Mouse (Mus musculus) lung, embryonic 15.5 days (tissue): ENCODE measurements around the gene Rab7. TPM values are rescaled to one million over a fixed set of nuclear protein-coding genes. Genes with fewer than 3 reads are reported as not detected.

Experiments
- ATAC-seq: fragments of 200-750 bp; cut with Nextera tagmentation; 2 replicates; pipeline ENCODE4 v1.8.0; 2017; ENCODE audit warnings: moderate number of reproducible peaks, borderline replicate concordance; ENCODE audit not compliant: low FRiP score, low TSS enrichment; ENCODE audit errors: extremely low read depth
- H3K27ac ChIP-seq: fragments of 300-500 bp; sonication (generic); 2 replicates; pipeline ENCODE4 v1.5.1; 2015; ENCODE audit warnings: moderate library complexity, mild to moderate bottlenecking, inconsistent platforms
- H3K27me3 ChIP-seq: fragments of 300-500 bp; sonication (generic); 2 replicates; pipeline ENCODE4 v1.6.1; 2015; ENCODE audit warnings: inconsistent platforms
- H3K36me3 ChIP-seq: fragments of 300-500 bp; sonication (generic); 2 replicates; pipeline ENCODE4 v1.6.1; 2015; ENCODE audit warnings: inconsistent platforms
- H3K4me1 ChIP-seq: fragments of 300-500 bp; sonication (generic); 2 replicates; pipeline ENCODE4 v1.6.1; 2015; ENCODE audit warnings: inconsistent platforms
- H3K4me2 ChIP-seq: fragments of 300-500 bp; sonication (generic); 2 replicates; pipeline ENCODE4 v1.6.1; 2015; ENCODE audit warnings: inconsistent platforms, mild to moderate bottlenecking, moderate library complexity
- H3K4me3 ChIP-seq: fragments of 300-500 bp; sonication (generic); 2 replicates; pipeline ENCODE4 v1.5.1; 2015; ENCODE audit warnings: mild to moderate bottlenecking, inconsistent platforms
- H3K9ac ChIP-seq: fragments of 300-500 bp; sonication (generic); 2 replicates; pipeline ENCODE4 v1.6.1; 2015; ENCODE audit warnings: inconsistent platforms
- H3K9me3 ChIP-seq: fragments of 300-500 bp; sonication (generic); 2 replicates; pipeline ENCODE4 v1.6.1; 2016; ENCODE audit warnings: inconsistent platforms
- WGBS: fragments of 180-500 bp; shearing (Covaris S2); methylation state at CpG from one replicate; pipeline ENCODE4 v1.1.7; 2015; 5-methylcytosine and 5-hydroxymethylcytosine counted together
- polyA plus RNA-seq: library from polyadenylated mRNA; unstranded; fragments of >200 nt; fragmentation: Nextera tagmentation; extraction: Ambion mirVana; gene quantifications from 2 replicates; pipeline ENCODE4 v1.2.1, GENCODE M21; 2015

Gene Rab7
- polyA plus RNA-seq = 197 and 206 TPM in 2 replicates

GRCm38 (mm10) chr6:88044577-88045405 is at the start of gene Rab7:
Rab7 (minus strand) TSS chr6:88045270.
- ATAC-seq = peak; percentile 98
- H3K4me2 ChIP-seq = peak within 1 kb of the TSS; percentile 84
- peaks cover 28% of the 10 kb centered on the region for H3K4me1 ChIP-seq
- H3K9ac ChIP-seq = peak within 1 kb of the TSS; percentile 98
- no peaks in the 10 kb centered on the region for H3K36me3 ChIP-seq
- peak within 1 kb of the TSS; percentile 95 for H3K4me3 ChIP-seq
- no peaks in the 10 kb centered on the region for H3K27me3 ChIP-seq
- under 1% methylated on average over 73 of the region's 82 CpGs for WGBS
- no peaks in the 10 kb centered on the region for H3K9me3 ChIP-seq
- H3K27ac ChIP-seq = peak within 1 kb of the TSS; percentile 84

GRCm38 (mm10) chr6:88088971-88089370 is 43.9 kb upstream of the Rab7 start:
- H3K4me1 ChIP-seq = peaks cover 14% of the 10 kb centered on the region
- H3K27ac ChIP-seq = no peak overlapping the region
- no peaks in the 10 kb centered on the region for H3K9me3 ChIP-seq
- H3K9ac ChIP-seq = no peak overlapping the region
- no peak for ATAC-seq
- H3K4me3 ChIP-seq = no peak overlapping the region
- no peak overlapping the region for H3K4me2 ChIP-seq
- H3K36me3 ChIP-seq = peaks cover 48% of the 10 kb centered on the region
- H3K27me3 ChIP-seq = no peaks in the 10 kb centered on the region
- WGBS = 57% methylated on average over 1 of the region's 1 CpGs

- Histone ChIP-seq H3K9me3 (no peaks in the 10 kb centered on the region), H3K27me3 (no peaks in the 10 kb centered on the region), H3K9ac (peak within 1 kb of the TSS; percentile 98), H3K36me3 (peaks cover 8% of the 10 kb centered on the region), H3K4me2 (peak within 1 kb of the TSS; percentile 83), H3K27ac (peak within 1 kb of the TSS; percentile 85), H3K4me1 (peaks cover 16% of the 10 kb centered on the region), H3K4me3 (peak within 1 kb of the TSS; percentile 100)
- WGBS = under 1% methylated on average over 71 of the region's 71 CpGs
- ATAC-seq = peak; percentile 96
Measured at GRCm38 (mm10) chr6:88084278-88085151, 39.4 kb upstream of the Rab7 start, which contains the start of gene Rpn1. Rpn1 (plus strand) TSS chr6:88084482.

- no peak overlapping the region for H3K9ac ChIP-seq
- no peak for ATAC-seq
- peak overlapping the region; percentile 100 for H3K4me3 ChIP-seq
- H3K4me2 ChIP-seq = peak overlapping the region; percentile 83
- no peaks in the 10 kb centered on the region for H3K9me3 ChIP-seq
- 0 out of 2 replicates have a peak overlapping the region, but pooled peaks have one; percentile 43 for H3K27ac ChIP-seq
- WGBS = 68% methylated on average over 3 of the region's 3 CpGs
- H3K4me1 ChIP-seq = peaks cover 16% of the 10 kb centered on the region
- H3K36me3 ChIP-seq = peaks cover 5% of the 10 kb centered on the region
- peaks cover 3% of the 10 kb centered on the region; the same call in 1 of the 2 replicates for H3K27me3 ChIP-seq
Measured at GRCm38 (mm10) chr6:88083672-88084071, 38.6 kb upstream of the Rab7 start.

- Histone ChIP-seq H3K4me2 (no peak overlapping the region), H3K36me3 (no peaks in the 10 kb centered on the region), H3K4me3 (no peak overlapping the region), H3K4me1 (peaks cover 16% of the 10 kb centered on the region), H3K27me3 (peaks cover 3% of the 10 kb centered on the region; the same call in 1 of the 2 replicates), H3K9me3 (no peaks in the 10 kb centered on the region), H3K27ac (no peak overlapping the region), H3K9ac (no peak overlapping the region)
- 83% methylated on average over 7 of the region's 7 CpGs for WGBS
- ATAC-seq = no peak
Measured at GRCm38 (mm10) chr6:88083095-88083494, 38.0 kb upstream of the Rab7 start.

GRCm38 (mm10) chr6:88075960-88076517 is 31.0 kb upstream of the Rab7 start:
- Histone ChIP-seq H3K4me1 (no peaks in the 10 kb centered on the region), H3K4me3 (no peak overlapping the region), H3K9ac (no peak overlapping the region), H3K27me3 (peaks cover 3% of the 10 kb centered on the region; the same call in 1 of the 2 replicates), H3K27ac (no peak overlapping the region), H3K36me3 (no peaks in the 10 kb centered on the region), H3K9me3 (no peaks in the 10 kb centered on the region), H3K4me2 (no peak overlapping the region)
- ATAC-seq = no peak
- WGBS = 66% methylated on average over 1 of the region's 1 CpGs

- 4% methylated on average over 32 of the region's 32 CpGs for WGBS
- H3K27ac ChIP-seq = peak overlapping the region; percentile 91
- no peaks in the 10 kb centered on the region for H3K4me1 ChIP-seq
- ATAC-seq = peak; percentile 99
- peak overlapping the region; percentile 74 for H3K4me2 ChIP-seq
- H3K27me3 ChIP-seq = peaks cover 3% of the 10 kb centered on the region; the same call in 1 of the 2 replicates
- no peaks in the 10 kb centered on the region for H3K36me3 ChIP-seq
- peak overlapping the region; percentile 48 for H3K9ac ChIP-seq
- H3K4me3 ChIP-seq = peak overlapping the region; percentile 43
- no peaks in the 10 kb centered on the region for H3K9me3 ChIP-seq
Measured at GRCm38 (mm10) chr6:88074752-88075554, 29.9 kb upstream of the Rab7 start.

- Histone ChIP-seq H3K9ac (no peak overlapping the region), H3K27ac (no peak overlapping the region), H3K27me3 (no peaks in the 10 kb centered on the region), H3K4me2 (no peak overlapping the region), H3K9me3 (no peaks in the 10 kb centered on the region), H3K4me1 (no peaks in the 10 kb centered on the region), H3K4me3 (no peak overlapping the region), H3K36me3 (no peaks in the 10 kb centered on the region)
- ATAC-seq = no peak
- 67% methylated on average over 5 of the region's 5 CpGs for WGBS
Measured at GRCm38 (mm10) chr6:88071216-88071615, 26.1 kb upstream of the Rab7 start.

GRCm38 (mm10) chr6:88070468-88070867 is 25.4 kb upstream of the Rab7 start:
- no peaks in the 10 kb centered on the region for H3K4me1 ChIP-seq
- no peak overlapping the region for H3K9ac ChIP-seq

GRCm38 (mm10) chr6:88068739-88069138 is 23.7 kb upstream of the Rab7 start:
- Histone ChIP-seq H3K27ac (no peak overlapping the region), H3K9me3 (no peaks in the 10 kb centered on the region), H3K4me3 (no peak overlapping the region), H3K36me3 (no peaks in the 10 kb centered on the region), H3K9ac (no peak overlapping the region), H3K4me2 (no peak overlapping the region), H3K4me1 (no peaks in the 10 kb centered on the region), H3K27me3 (no peaks in the 10 kb centered on the region)
- 82% methylated on average over 1 of the region's 1 CpGs for WGBS
- ATAC-seq = no peak

More at GRCm38 (mm10) chr6:88070468-88070867, 25.4 kb upstream of the Rab7 start:
- Histone ChIP-seq H3K36me3 (no peaks in the 10 kb centered on the region), H3K4me2 (no peak overlapping the region), H3K9me3 (no peaks in the 10 kb centered on the region), H3K4me3 (no peak overlapping the region), H3K27me3 (no peaks in the 10 kb centered on the region), H3K27ac (no peak overlapping the region)
- no peak for ATAC-seq
- 66% methylated on average over 5 of the region's 6 CpGs for WGBS

GRCm38 (mm10) chr6:88067722-88068121 is 22.7 kb upstream of the Rab7 start:
- Histone ChIP-seq H3K4me1 (no peaks in the 10 kb centered on the region), H3K36me3 (no peaks in the 10 kb centered on the region), H3K27me3 (no peaks in the 10 kb centered on the region), H3K4me3 (no peak overlapping the region), H3K9me3 (no peaks in the 10 kb centered on the region), H3K4me2 (no peak overlapping the region), H3K27ac (no peak overlapping the region), H3K9ac (no peak overlapping the region)
- ATAC-seq = no peak
- 54% methylated on average over 3 of the region's 3 CpGs for WGBS
